Mouse (Mus musculus): ENCODE data around the gene Tvp23b.

Tvp23b gene

GRCm38 (mm10) chr11:62891763-62892162 is 12.5 kb downstream of the Tvp23b start:
- no peak for DNase-seq (ENCODE audit: low spot score in 2 of 2)

- no peak for DNase-seq (ENCODE audit: low spot score in 2 of 2)
These were observed 22.6 kb downstream of the Tvp23b start for GRCm38 (mm10) chr11:62901699-62902323.

- no peak for DNase-seq (ENCODE audit: low spot score in 2 of 2)
These were observed 24.7 kb downstream of the Tvp23b start for GRCm38 (mm10) chr11:62903871-62904495.

GRCm38 (mm10) chr11:62909720-62910306 is 30.6 kb downstream of the Tvp23b start:
- no peak for DNase-seq (ENCODE audit: low spot score in 2 of 2)

- DNase-seq (ENCODE audit: low spot score in 2 of 2), result no peak
These were observed 32.1 kb downstream of the Tvp23b start for GRCm38 (mm10) chr11:62911362-62911761.

- DNase-seq (ENCODE audit: low spot score in 2 of 2), result no peak
These were observed 33.9 kb downstream of the Tvp23b start for GRCm38 (mm10) chr11:62913141-62913540.

- DNase-seq (ENCODE audit: low spot score in 2 of 2), result no peak
These were observed 35.3 kb downstream of the Tvp23b start for GRCm38 (mm10) chr11:62914532-62914931.

- DNase-seq (ENCODE audit: low spot score in 2 of 2), result no peak
These were observed 36.2 kb downstream of the Tvp23b start for GRCm38 (mm10) chr11:62915486-62915885.

GRCm38 (mm10) chr11:62916765-62917164 is 37.5 kb downstream of the Tvp23b start:
- DNase-seq (ENCODE audit: low spot score in 2 of 2), result no peak

- DNase-seq (ENCODE audit: low spot score in 2 of 2), result no peak
These were observed 40.9 kb downstream of the Tvp23b start for GRCm38 (mm10) chr11:62919946-62920742.

- no peak for DNase-seq (ENCODE audit: low spot score in 2 of 2)
These were observed 41.4 kb downstream of the Tvp23b start for GRCm38 (mm10) chr11:62920743-62921050.

- DNase-seq (ENCODE audit: low spot score in 2 of 2), result peak; percentile 87 to 92
These were observed 42.1 kb downstream of the Tvp23b start for GRCm38 (mm10) chr11:62921052-62921977.

GRCm38 (mm10) chr11:62924091-62924761 is 45.0 kb downstream of the Tvp23b start:
- peak in 1 of 2 experiments; percentile 59 for DNase-seq (ENCODE audit: low spot score in 2 of 2)

GRCm38 (mm10) chr11:62929799-62930198 is 50.5 kb downstream of the Tvp23b start:
- DNase-seq (ENCODE audit: low spot score in 2 of 2), result no peak

- no peak for DNase-seq (ENCODE audit: low spot score in 2 of 2)
These were observed 51.3 kb downstream of the Tvp23b start for GRCm38 (mm10) chr11:62930574-62930973.

- no peak for DNase-seq (ENCODE audit: low spot score in 2 of 2)
These were observed 51.9 kb downstream of the Tvp23b start for GRCm38 (mm10) chr11:62931141-62931540.

- no peak for DNase-seq (ENCODE audit: low spot score in 2 of 2)
These were observed 53.8 kb downstream of the Tvp23b start for GRCm38 (mm10) chr11:62933099-62933498.

- DNase-seq (ENCODE audit: low spot score in 2 of 2), result peak in 1 of 2 experiments; percentile 49
These were observed 55.7 kb downstream of the Tvp23b start for GRCm38 (mm10) chr11:62934795-62935514.

- DNase-seq (ENCODE audit: low spot score in 2 of 2), result no peak
These were observed 58.7 kb downstream of the Tvp23b start for GRCm38 (mm10) chr11:62937986-62938385.

GRCm38 (mm10) chr11:62938921-62939320 is 59.7 kb downstream of the Tvp23b start:
- no peak for DNase-seq (ENCODE audit: low spot score in 2 of 2)

All from urinary bladder, adult 18-20 months (tissue).